Mouse (Mus musculus) small intestine, adult 2 months (tissue): ENCODE results near the gene Polr1c. TPM values are rescaled to one million over a fixed set of nuclear protein-coding genes. Genes with fewer than 3 reads are reported as not detected.

Experiments
- H3K27ac ChIP-seq: fragments of 200-500 bp; 2 replicates; pipeline ENCODE4 v1.5.1; 2012; ENCODE audit warnings: low read depth, low read length, control low read depth, inconsistent platforms; ENCODE audit not compliant: insufficient read depth
- H3K27me3 ChIP-seq: fragments of 200-500 bp; 2 replicates; pipeline ENCODE4 v1.6.1; 2012; ENCODE audit warnings: mild to moderate bottlenecking, moderate library complexity, low read length, inconsistent platforms; ENCODE audit not compliant: control insufficient read depth, insufficient read depth
- H3K36me3 ChIP-seq: fragments of 200-500 bp; 2 replicates; pipeline ENCODE4 v1.6.1; 2012; ENCODE audit warnings: mild to moderate bottlenecking, low read length, control low read depth, inconsistent platforms; ENCODE audit not compliant: control insufficient read depth, insufficient read depth
- H3K4me1 ChIP-seq: fragments of 200-500 bp; 2 replicates; pipeline ENCODE4 v1.6.1; 2012; ENCODE audit warnings: low read length, inconsistent platforms, mixed read lengths; ENCODE audit not compliant: control insufficient read depth, insufficient read depth, insufficient read length
- H3K4me3 ChIP-seq: fragments of 200-500 bp; 2 replicates; pipeline ENCODE4 v1.5.1; 2012; ENCODE audit warnings: low read depth, mild to moderate bottlenecking, control low read depth, inconsistent platforms, low read length, moderate library complexity
- CTCF ChIP-seq: fragments of 200-500 bp; IDR thresholded peaks from 2 replicates; pipeline ENCODE4 v1.5.1; 2012; ENCODE audit warnings: low read depth, mild to moderate bottlenecking, control low read depth, inconsistent platforms, low read length, moderate library complexity, mixed read lengths; ENCODE audit not compliant: insufficient replicate concordance, insufficient read length; ENCODE audit errors: extremely low read depth
- POLR2A ChIP-seq: fragments of 200-500 bp; IDR thresholded peaks from 2 replicates; pipeline ENCODE4 v1.6.1; 2012; ENCODE audit warnings: low read depth, mild to moderate bottlenecking, control low read depth, inconsistent platforms, low read length, moderate library complexity
- WGBS: fragments of 180-500 bp; shearing (Covaris S2); methylation state at CpG from one replicate; pipeline ENCODE4 v1.1.7; 2018; 5-methylcytosine and 5-hydroxymethylcytosine counted together
- polyA plus RNA-seq: library from polyadenylated mRNA; depleted of rRNA; stranded (reverse); fragments of >200 nt; gene quantifications from 2 replicates; pipeline ENCODE4 v1.2.3, GENCODE M21; 2012

The Polr1c gene
- polyA plus RNA-seq, 1 experiment = 24.6 TPM

DNA sequence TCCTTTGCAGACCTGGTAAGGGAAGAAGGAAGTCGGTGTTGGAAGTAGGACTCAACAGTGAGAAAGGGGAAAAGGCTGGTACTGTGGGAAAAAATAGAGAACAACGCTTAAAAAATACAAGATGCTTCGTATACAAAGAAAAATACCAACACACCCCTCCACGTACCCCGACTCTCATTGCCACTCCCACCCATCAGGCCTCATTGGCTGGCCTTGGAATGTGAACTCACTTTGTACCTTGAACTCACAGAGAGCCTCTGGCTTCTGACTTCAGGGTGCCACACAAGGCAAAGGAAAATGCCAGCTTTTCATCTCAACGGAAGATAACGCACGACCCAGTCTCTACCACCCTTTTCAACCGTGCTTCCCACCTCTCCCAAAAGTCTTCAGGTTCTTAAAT lies 35.3 kb upstream of the Polr1c start:
- 13% methylated on average over 9 of the region's 9 CpGs for WGBS
- H3K4me1 ChIP-seq = peaks cover 7% of the 10 kb centered on the region
- no peaks in the 10 kb centered on the region for H3K27me3 ChIP-seq
- peak overlapping the region; percentile 22 for H3K4me3 ChIP-seq
- H3K27ac ChIP-seq = peak overlapping the region; percentile 67
- peaks cover 4% of the 10 kb centered on the region; the same call in 1 of the 2 replicates for H3K36me3 ChIP-seq
- no peak for TF ChIP-seq CTCF
- no peak for TF ChIP-seq POLR2A

DNA sequence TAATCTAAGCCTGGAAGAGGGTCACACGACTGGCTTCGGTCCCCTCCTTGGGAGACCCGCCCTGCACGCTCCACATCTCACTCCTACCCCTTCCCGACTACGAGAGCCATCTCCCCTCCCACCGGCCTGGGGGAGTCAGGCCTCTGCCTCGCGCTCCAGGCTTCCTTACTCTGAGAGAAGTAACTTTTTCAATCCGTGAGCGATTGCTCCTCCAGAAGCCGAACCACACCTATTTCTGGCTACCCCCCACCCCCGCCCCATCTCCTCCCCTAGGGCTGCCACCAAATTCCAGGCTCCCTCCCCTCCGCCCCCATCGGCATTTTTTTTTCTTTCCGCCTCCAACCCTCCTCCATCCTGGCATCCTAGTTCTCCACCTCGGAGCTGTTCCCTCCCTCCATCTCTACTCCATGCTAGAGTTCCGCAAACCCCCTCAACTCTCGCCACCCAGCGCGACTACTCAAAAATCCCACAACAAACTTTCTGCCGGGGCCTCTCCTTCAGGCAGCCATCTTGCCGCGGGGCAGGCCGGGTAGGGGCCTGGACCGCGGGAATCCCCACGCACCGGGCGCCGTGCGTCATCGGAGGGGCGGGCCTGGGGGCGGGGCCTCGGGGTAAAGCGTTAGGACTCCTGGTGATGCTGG lies 34.7 kb upstream of the Polr1c start, which contains the start of gene Tjap1:
Gene Tjap1, minus strand, starts transcription at position 544 of the 641 bp plus-strand sequence.
- H3K4me1 ChIP-seq = peaks cover 7% of the 10 kb centered on the region
- H3K36me3 ChIP-seq = peaks cover 6% of the 10 kb centered on the region
- H3K27ac ChIP-seq = peak within 1 kb of the TSS; percentile 67
- H3K4me3 ChIP-seq = peak within 1 kb of the TSS; percentile 98
- WGBS = under 1% methylated on average over 37 of the region's 37 CpGs
- TF ChIP-seq POLR2A (peak; percentile 65; the same call in 1 of the 2 replicates), CTCF (no peak)
- H3K27me3 ChIP-seq = no peaks in the 10 kb centered on the region

DNA sequence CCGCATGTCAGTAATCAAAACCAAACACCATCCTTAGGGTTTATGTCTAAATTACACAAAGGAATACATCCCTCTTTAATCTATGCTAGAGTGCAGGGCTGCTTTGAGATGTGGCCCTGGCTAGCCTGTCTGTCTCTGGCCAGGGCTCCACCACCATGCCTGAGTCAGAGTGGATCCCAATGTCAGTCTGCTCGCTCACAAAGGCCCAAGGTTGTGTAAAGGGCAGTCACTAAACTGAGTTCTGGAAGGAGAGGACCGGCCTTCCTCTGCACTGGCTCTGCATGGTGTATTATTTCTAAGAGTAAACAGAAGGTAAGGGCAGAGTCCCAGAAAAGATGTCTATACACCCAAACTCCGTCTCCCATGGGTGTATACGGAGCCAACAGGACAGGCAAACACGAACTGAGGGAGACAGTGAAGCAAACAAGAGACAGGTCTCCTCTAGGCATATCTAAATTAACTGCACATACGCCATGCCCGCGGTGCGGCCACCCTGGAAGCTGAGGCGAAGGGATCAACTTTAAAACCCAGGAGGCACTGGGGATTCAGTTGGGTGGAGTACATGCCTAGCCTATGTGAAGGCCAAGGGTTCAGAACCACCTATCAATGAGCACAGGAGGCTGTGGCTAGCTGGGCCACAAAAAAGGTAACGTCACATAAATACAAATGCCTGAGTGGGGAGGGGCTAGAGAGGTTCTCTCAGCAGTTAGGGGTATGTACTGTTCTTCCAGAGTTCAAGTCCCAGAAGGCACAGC lies 30.3 kb upstream of the Polr1c start:
- no peaks in the 10 kb centered on the region for H3K27me3 ChIP-seq

DNA sequence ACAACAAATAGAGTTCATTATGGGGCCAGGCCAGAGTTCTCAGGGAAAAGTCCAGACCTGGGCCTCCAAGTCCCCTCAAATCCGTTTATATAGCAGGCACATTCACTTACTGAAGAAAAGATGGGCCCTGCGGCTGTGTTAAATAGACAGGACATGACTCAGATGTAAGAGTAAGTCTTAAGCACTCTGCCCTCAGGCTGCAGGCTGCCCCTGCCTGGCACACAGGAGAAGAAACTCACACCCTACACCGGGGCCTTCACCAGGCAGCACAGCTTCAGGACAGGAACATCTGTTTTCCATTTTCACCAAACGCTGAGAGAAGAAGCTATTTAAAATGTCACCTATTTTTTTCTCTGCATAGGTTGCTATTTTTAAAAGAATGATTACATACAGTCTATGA lies 29.7 kb upstream of the Polr1c start:
- 78% methylated on average over 4 of the region's 4 CpGs for WGBS
- Histone ChIP-seq H3K27ac (no peak overlapping the region), H3K36me3 (peaks cover 10% of the 10 kb centered on the region), H3K27me3 (no peaks in the 10 kb centered on the region), H3K4me1 (peaks cover 2% of the 10 kb centered on the region), H3K4me3 (no peak overlapping the region)
- TF ChIP-seq POLR2A (no peak), CTCF (no peak)

More for the DNA sequence above, 30.3 kb upstream of the Polr1c start:
- TF ChIP-seq POLR2A = no peak
- peaks cover 10% of the 10 kb centered on the region for H3K36me3 ChIP-seq
- H3K4me3 ChIP-seq = no peak overlapping the region
- WGBS = 92% methylated on average over 12 of the region's 12 CpGs
- H3K4me1 ChIP-seq = peaks cover 3% of the 10 kb centered on the region
- no peak overlapping the region for H3K27ac ChIP-seq

DNA sequence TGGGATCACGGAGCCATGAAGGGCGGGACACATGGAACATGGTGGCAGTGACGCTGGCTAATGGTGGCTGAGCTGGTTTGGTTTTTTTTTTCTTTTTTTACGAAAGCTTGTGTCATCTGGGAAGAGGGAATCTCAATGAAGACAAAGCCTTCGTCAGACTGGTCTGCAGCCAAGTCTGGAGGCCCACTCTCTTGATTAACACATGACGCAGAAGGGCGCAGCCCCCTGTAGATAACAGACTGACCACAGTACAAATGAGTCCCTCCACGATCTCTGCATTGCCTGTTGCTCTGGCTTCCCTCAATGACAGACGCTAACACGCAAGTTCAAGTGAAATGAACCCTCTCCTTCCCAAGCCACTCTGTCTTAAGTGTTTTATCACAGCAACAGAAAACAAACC lies 27.7 kb upstream of the Polr1c start:
- H3K27ac ChIP-seq = no peak overlapping the region
- 93% methylated on average over 10 of the region's 10 CpGs for WGBS
- peaks cover 17% of the 10 kb centered on the region for H3K36me3 ChIP-seq
- H3K4me1 ChIP-seq = peaks cover 3% of the 10 kb centered on the region; the same call in 1 of the 2 replicates
- H3K27me3 ChIP-seq = no peaks in the 10 kb centered on the region
- TF ChIP-seq CTCF (no peak), POLR2A (no peak)
- no peak overlapping the region for H3K4me3 ChIP-seq

DNA sequence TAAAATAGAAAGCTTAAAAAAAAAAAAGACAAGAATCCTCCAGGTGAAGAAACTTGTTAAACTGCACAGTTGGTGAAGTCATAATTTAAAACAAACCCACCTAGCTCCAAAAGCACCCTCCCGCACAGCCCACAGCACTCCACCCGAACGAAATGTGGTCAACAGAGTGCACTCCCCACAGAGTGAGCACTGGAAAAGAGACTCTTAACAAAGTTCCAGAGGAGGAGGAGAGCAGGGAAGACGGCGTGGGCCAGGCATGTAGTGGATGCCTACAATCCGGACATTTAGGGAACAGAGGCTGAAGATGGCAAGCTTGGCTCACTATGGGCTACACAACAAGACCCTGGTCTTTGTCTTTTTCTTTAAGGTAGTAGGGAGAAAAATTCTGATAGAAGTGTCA lies 27.2 kb upstream of the Polr1c start:
- H3K27me3 ChIP-seq = no peaks in the 10 kb centered on the region
- peaks cover 7% of the 10 kb centered on the region for H3K4me1 ChIP-seq
- H3K36me3 ChIP-seq = peaks cover 14% of the 10 kb centered on the region
- H3K4me3 ChIP-seq = no peak overlapping the region
- TF ChIP-seq POLR2A (no peak), CTCF (no peak)
- 94% methylated on average over 6 of the region's 6 CpGs for WGBS
- H3K27ac ChIP-seq = no peak overlapping the region

DNA sequence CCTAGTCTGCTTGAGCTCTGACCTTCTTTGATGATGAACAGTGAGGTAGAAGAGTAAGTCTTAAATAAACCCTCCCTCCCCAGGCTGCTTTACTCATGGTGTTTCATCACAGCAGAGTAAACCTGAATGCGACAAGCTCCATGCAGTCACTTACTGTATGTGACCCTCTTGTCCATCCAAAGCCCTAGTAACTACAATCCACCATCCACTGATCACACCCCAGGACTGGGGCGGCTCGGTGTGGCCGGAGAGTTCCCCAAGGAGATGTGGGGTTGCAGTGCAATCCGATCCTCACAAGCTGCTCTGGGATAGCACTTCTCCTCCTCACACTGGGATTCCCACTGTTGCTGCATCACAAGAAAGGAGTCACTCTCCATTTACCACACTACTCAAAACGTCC lies 26.6 kb upstream of the Polr1c start:
- Histone ChIP-seq H3K36me3 (peaks cover 14% of the 10 kb centered on the region), H3K27me3 (no peaks in the 10 kb centered on the region), H3K27ac (no peak overlapping the region), H3K4me1 (peaks cover 7% of the 10 kb centered on the region), H3K4me3 (no peak overlapping the region)
- WGBS = 84% methylated on average over 6 of the region's 6 CpGs
- no peak for TF ChIP-seq POLR2A
- TF ChIP-seq CTCF = no peak
